Mouse (Mus musculus) stomach, embryonic 16.5 days (tissue): ENCODE data around the gene P2ry2. TPM values are rescaled to one million over a fixed set of nuclear protein-coding genes. Genes with fewer than 3 reads are reported as not detected.

Experiments used
- ATAC-seq: fragments of 200-750 bp; cut with Nextera tagmentation; 2 replicates; pipeline ENCODE4 v1.8.0; 2017; ENCODE audit warnings: moderate number of reproducible peaks, moderate TSS enrichment; ENCODE audit not compliant: insufficient read depth, low FRiP score
- H3K27ac ChIP-seq: fragments of 300-500 bp; sonication (generic); 2 replicates; pipeline ENCODE4 v1.5.1; 2014; ENCODE audit warnings: low read length
- H3K27me3 ChIP-seq: fragments of 300-500 bp; sonication (generic); 2 replicates; pipeline ENCODE4 v1.6.1; 2014; ENCODE audit warnings: low read length, control low read depth, mixed read lengths; ENCODE audit not compliant: control insufficient read depth, insufficient read depth
- H3K36me3 ChIP-seq: fragments of 300-500 bp; sonication (generic); 2 replicates; pipeline ENCODE4 v1.6.1; 2014; ENCODE audit warnings: low read length; ENCODE audit not compliant: control insufficient read depth, insufficient read depth
- H3K4me1 ChIP-seq: fragments of 300-500 bp; sonication (generic); 2 replicates; pipeline ENCODE4 v1.6.1; 2014; ENCODE audit warnings: low read length, control low read depth, mixed read lengths; ENCODE audit not compliant: control insufficient read depth, insufficient read depth
- H3K4me2 ChIP-seq: fragments of 300-500 bp; sonication (generic); 2 replicates; pipeline ENCODE4 v1.6.1; 2014; ENCODE audit warnings: low read depth, low read length, mixed read lengths
- H3K4me3 ChIP-seq: fragments of 300-500 bp; sonication (generic); replicated peaks from 2 replicates; pipeline ENCODE4 v1.5.1; 2014; ENCODE audit warnings: mild to moderate bottlenecking, low read length
- H3K9ac ChIP-seq: fragments of 300-500 bp; sonication (generic); 2 replicates; pipeline ENCODE4 v1.6.1; 2014; ENCODE audit warnings: low read length
- H3K9me3 ChIP-seq: fragments of 300-500 bp; sonication (generic); replicated peaks from 2 replicates; pipeline ENCODE4 v1.6.1; 2016; ENCODE audit warnings: low read length, control low read depth; ENCODE audit not compliant: control insufficient read depth
- WGBS: fragments of 180-500 bp; shearing (Covaris S2); extraction: QIAGEN DNeasy Blood & Tissue Kit; methylation state at CpG from one replicate; pipeline ENCODE4 v1.1.7; 2014; 5-methylcytosine and 5-hydroxymethylcytosine counted together
- polyA plus RNA-seq: library from polyadenylated mRNA; unstranded; fragments of >200 nt; fragmentation: Nextera tagmentation; extraction: Ambion mirVana; gene quantifications from 2 replicates; pipeline ENCODE4 v1.2.1, GENCODE M21; 2015

Gene P2ry2
- polyA plus RNA-seq, 1 experiment from 2014 or later, result 8.5 TPM

DNA sequence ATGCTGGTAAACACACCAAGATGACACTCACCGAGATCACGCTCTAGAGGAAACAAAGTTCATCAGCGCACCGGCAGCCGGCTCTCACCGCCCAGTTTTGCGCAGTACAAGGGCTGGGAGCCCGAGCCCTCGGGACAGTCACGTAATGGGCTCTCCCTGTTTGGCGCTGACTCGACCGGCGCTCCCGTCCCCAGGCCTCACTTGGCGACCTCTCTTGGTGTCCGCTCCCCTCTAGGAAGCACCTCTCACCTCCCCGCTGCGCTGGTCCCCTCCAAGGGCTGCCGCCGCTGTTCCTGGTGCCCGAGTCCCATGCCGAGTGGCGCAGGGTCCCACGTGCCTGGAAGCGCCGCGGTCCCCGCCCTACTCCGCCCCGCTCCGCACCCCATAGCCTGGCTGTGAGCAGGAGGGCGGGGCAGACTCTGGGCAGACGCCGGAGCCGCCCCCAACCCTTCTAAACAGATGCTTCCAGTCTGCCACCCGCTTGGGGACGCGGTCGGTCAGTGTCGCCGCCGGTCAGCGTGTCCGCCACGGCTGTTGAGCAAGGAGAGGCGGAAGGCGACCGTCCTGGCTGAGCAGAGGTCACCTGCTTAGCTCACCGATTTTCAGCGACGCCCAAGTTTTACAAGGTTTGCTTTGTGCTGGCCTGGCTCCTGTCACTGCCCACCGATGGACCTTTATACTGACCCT lies 842 bp downstream of the P2ry2 start:
- peak; percentile 94 for ATAC-seq
- Histone ChIP-seq H3K27me3 (peaks cover 20% of the 10 kb centered on the region), H3K9ac (peak overlapping the region; percentile 74), H3K4me2 (peak overlapping the region; percentile 89), H3K36me3 (no peaks in the 10 kb centered on the region), H3K27ac (peak overlapping the region; percentile 38; the same call in 1 of the 2 replicates), H3K4me3 (peak overlapping the region; percentile 63), H3K9me3 (no peaks in the 10 kb centered on the region), H3K4me1 (0 out of 2 replicates have a peak, but pooled peaks cover 5% of the 10 kb centered on the region)
- WGBS, result under 1% methylated on average over 53 of the region's 53 CpGs

DNA sequence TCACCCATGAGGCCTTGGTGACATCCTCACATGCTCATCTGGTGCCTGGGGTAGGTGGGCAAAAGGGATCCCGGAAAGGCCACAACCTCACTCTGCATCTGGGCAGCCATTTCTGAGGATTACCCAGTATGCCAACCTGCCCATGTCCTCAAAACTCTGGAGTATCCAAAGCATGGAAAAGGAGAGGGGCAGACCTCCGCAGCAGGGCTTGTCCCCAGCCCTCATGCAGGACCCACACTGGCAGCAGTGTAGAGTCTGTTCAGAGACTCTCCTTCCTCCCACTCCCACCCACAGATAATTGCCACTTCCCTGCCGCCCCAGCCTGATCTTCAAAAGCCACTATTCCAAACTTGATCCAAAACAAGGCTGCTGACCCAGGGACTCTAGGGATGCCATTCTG lies 1.9 kb downstream of the P2ry2 start:
- no peak for ATAC-seq
- Histone ChIP-seq H3K4me3 (peak overlapping the region; percentile 63), H3K36me3 (no peaks in the 10 kb centered on the region), H3K4me2 (peak overlapping the region; percentile 89), H3K27me3 (peaks cover 20% of the 10 kb centered on the region), H3K4me1 (0 out of 2 replicates have a peak, but pooled peaks cover 5% of the 10 kb centered on the region), H3K9me3 (no peaks in the 10 kb centered on the region), H3K27ac (no peak overlapping the region), H3K9ac (no peak overlapping the region)
- 67% methylated on average over 3 of the region's 3 CpGs for WGBS

DNA sequence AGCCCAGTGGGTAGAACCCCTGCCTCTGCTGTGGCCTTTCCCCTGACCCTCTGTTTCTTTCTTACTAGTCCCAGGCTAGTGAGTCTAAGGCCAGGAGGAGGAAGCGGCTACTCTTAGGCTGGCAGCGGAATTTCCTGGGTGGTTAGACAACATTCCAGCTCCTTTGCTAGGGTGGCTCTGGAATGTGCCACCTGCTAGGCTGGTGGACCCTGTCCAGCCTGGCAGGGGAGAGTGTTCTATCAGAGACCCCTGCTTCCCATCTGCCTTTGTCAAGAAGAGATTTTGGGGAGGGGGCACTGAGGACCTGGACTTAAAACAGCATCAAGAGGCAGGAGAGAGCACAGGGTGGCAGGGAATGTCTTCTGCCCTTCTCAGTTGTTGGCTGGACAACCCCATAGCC lies 6.5 kb downstream of the P2ry2 start:
- Histone ChIP-seq H3K4me2 (no peak overlapping the region), H3K9ac (no peak overlapping the region), H3K4me3 (no peak overlapping the region), H3K27ac (no peak overlapping the region; the same call in 1 of the 2 replicates), H3K4me1 (peaks cover 11% of the 10 kb centered on the region; the same call in 1 of the 2 replicates), H3K9me3 (no peaks in the 10 kb centered on the region), H3K27me3 (peaks cover 14% of the 10 kb centered on the region), H3K36me3 (no peaks in the 10 kb centered on the region)
- 75% methylated on average over 2 of the region's 2 CpGs for WGBS
- ATAC-seq, result no peak

GRCm38 (mm10) chr7:101005119-101005518 lies 7.5 kb downstream of the P2ry2 start:
- H3K27me3 ChIP-seq, result 0 out of 2 replicates have a peak, but pooled peaks cover 4% of the 10 kb centered on the region
- ATAC-seq, result no peak
- H3K36me3 ChIP-seq, result no peaks in the 10 kb centered on the region
- peaks cover 11% of the 10 kb centered on the region; the same call in 1 of the 2 replicates for H3K4me1 ChIP-seq
- H3K27ac ChIP-seq, result no peak overlapping the region
- H3K9ac ChIP-seq, result no peak overlapping the region
- H3K9me3 ChIP-seq, result no peaks in the 10 kb centered on the region
- 46% methylated on average over 4 of the region's 4 CpGs for WGBS
- no peak overlapping the region for H3K4me2 ChIP-seq
- no peak overlapping the region for H3K4me3 ChIP-seq

GRCm38 (mm10) chr7:101003442-101004326 lies 9.0 kb downstream of the P2ry2 start:
- no peaks in the 10 kb centered on the region for H3K36me3 ChIP-seq
- H3K27ac ChIP-seq, result peak overlapping the region; percentile 62; the same call in 1 of the 2 replicates
- H3K9ac ChIP-seq, result no peak overlapping the region
- H3K27me3 ChIP-seq, result no peaks in the 10 kb centered on the region
- peaks cover 11% of the 10 kb centered on the region; the same call in 1 of the 2 replicates for H3K4me1 ChIP-seq
- 52% methylated on average over 11 of the region's 11 CpGs for WGBS
- H3K4me2 ChIP-seq, result no peak overlapping the region
- no peak for ATAC-seq
- H3K4me3 ChIP-seq, result no peak overlapping the region
- H3K9me3 ChIP-seq, result no peaks in the 10 kb centered on the region

GRCm38 (mm10) chr7:101002274-101002673 lies 10.4 kb downstream of the P2ry2 start:
- Histone ChIP-seq H3K27ac (no peak overlapping the region), H3K36me3 (no peaks in the 10 kb centered on the region), H3K4me3 (no peak overlapping the region), H3K9me3 (no peaks in the 10 kb centered on the region), H3K27me3 (no peaks in the 10 kb centered on the region), H3K9ac (no peak overlapping the region), H3K4me2 (no peak overlapping the region), H3K4me1 (peaks cover 11% of the 10 kb centered on the region; the same call in 1 of the 2 replicates)
- no peak for ATAC-seq
- WGBS, result 71% methylated on average over 6 of the region's 6 CpGs

GRCm38 (mm10) chr7:100999623-101000022 lies 13.0 kb downstream of the P2ry2 start:
- Histone ChIP-seq H3K4me3 (no peak overlapping the region), H3K4me1 (peaks cover 11% of the 10 kb centered on the region; the same call in 1 of the 2 replicates), H3K4me2 (no peak overlapping the region), H3K9ac (no peak overlapping the region), H3K27me3 (no peaks in the 10 kb centered on the region), H3K9me3 (no peaks in the 10 kb centered on the region), H3K36me3 (no peaks in the 10 kb centered on the region), H3K27ac (no peak overlapping the region)
- 77% methylated on average over 5 of the region's 5 CpGs for WGBS
- ATAC-seq, result no peak

DNA sequence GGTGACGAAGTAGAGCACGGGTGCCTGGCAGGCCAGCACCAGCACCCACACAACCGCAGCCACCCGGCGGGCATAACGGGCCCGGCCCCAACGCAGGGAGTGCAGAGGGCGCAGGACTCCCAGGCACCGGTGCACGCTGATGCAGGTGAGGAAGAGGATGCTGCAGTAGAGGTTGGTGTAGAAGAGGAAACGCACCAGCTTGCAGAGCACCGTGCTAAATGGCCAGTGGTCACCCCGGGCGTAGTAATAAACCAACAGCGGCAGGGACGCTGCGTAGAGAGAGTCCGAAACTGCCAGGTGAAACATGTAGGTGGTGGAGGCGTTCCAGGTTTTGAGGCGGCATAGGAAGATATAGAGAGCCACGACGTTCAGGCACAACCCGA lies 14.1 kb downstream of the P2ry2 start:
- Histone ChIP-seq H3K4me2 (no peak overlapping the region), H3K36me3 (no peaks in the 10 kb centered on the region), H3K9me3 (no peaks in the 10 kb centered on the region), H3K4me3 (no peak overlapping the region), H3K9ac (no peak overlapping the region), H3K27ac (no peak overlapping the region), H3K27me3 (no peaks in the 10 kb centered on the region), H3K4me1 (peaks cover 6% of the 10 kb centered on the region; the same call in 1 of the 2 replicates)
- ATAC-seq, result no peak
- 85% methylated on average over 24 of the region's 24 CpGs for WGBS
